Mouse (Mus musculus): ENCODE data around the gene Pramef25. TPM values are rescaled to one million over a fixed set of nuclear protein-coding genes. Genes with fewer than 3 reads are reported as not detected.
"Not testable (repeated sequence)": the region's sequence is repeated elsewhere in the genome, so short reads cannot be mapped to it uniquely, and the experiment has no call there.

Pramef25 gene
- total RNA-seq (2022) = not detected

DNA sequence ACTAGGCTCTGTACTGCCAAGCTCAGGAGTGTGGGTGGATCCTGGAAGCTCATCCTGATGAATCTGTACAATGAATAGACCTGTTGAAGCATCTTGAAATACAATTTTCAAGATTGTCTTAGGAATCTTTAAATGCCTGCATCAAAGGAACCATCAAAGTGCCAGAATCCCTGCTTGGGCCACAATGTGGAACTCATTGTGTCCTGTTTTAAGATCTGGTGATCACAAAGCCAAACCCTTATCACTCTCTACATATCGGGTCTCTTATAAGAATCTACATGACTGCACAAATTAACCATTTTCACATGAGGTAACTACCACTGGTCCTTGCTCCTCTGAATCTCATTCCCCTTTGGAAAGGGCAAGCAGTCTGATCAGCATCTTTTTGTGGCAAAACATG is at the start of gene Pramef25:
Pramef25 (minus strand) TSS at position 101 of the 400 bp plus-strand sequence.
- not testable (repeated sequence) for DNase-seq (ENCODE audit: low spot score in 2 of 2)

DNA sequence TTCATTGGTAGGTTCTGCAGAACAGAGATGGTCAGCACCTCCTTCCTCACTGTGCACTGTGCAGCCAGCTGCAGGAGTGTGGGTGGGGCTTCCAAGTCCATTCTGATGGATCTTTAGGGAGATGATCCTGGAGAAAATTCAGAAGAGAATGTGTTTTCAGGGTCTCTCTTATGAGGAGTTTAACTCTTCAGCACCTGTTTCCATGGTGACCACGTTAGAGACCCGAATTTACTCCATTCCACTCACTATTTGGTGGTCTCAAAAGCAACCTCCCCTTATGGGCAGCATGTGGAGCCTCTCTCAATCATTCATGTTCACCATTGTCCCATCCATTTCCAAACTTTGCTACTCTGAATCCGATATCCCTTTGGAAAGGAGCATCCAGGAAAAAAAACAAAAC is 43.5 kb upstream of the Pramef25 start, which contains the start of gene Pramef17:
Pramef17 (minus strand) TSS at position 101 of the 400 bp plus-strand sequence.
- DNase-seq (ENCODE audit: low spot score in 2 of 2) = not testable (repeated sequence)

DNA sequence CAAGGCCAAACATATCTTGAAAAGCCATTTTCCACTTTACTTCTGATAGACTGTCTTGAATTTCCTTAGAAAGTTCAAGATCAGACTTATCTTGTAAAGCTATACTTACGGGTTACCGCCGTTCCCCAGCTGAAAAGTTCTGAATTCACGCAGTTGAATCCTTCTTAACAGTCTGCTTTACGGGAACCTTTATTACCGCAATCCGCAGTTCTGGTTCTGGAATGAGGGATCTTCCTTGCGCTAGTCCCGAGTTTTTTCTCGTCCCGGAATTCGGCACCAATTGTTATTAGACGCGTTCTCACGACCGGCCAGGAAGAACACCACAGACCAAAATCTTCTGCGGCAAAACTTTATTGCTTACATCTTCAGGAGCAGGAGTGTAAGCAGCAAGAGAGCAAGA is 37.3 kb upstream of the Pramef25 start:
- DNase-seq (ENCODE audit: low spot score in 2 of 2) = peak; percentile 53 to 58

DNA sequence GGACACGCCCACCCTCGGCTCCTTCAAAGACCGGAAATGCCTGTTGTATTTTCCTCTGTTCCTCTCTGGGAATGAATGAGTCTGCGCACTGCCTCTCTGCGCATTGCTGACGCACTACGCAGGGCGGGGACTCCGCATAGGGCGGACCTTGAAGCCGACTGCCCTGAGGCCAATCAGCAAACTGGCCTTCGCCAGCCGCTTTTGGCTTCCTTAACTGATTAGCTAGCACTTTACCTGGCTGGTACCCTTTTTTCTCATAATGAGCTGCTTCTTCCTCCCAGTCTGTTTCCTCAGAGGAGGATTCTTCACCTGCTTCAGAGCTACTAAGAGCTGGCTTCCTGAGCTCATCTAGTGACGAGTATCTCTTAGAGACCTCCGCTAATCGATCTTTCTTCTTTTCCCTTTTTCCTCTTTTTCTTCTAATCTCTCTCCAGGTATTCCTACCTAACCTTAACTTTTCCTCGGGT is 36.7 kb upstream of the Pramef25 start:
- DNase-seq (ENCODE audit: low spot score in 2 of 2) = peak; percentile 54 to 58

DNA sequence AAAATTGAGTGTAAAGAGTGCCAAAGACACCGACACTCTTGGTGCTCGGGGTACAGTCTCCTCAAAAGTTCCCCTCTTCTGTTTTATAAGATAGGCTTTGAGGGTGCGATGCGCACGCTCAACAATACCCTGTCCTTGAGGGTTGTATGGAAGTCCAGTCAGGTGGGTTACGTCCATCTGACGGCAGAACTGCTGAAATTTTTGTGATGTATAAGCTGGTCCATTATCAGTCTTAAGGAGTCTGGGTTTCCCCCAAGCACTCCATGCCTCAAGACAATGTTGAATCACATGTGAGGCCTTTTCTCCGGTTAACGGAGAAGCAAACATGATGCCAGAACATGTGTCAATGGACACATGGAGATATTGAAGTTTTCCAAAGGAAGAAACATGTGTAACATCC is 34.9 kb upstream of the Pramef25 start:
- DNase-seq (ENCODE audit: low spot score in 2 of 2) = peak; percentile 30 to 67

DNA sequence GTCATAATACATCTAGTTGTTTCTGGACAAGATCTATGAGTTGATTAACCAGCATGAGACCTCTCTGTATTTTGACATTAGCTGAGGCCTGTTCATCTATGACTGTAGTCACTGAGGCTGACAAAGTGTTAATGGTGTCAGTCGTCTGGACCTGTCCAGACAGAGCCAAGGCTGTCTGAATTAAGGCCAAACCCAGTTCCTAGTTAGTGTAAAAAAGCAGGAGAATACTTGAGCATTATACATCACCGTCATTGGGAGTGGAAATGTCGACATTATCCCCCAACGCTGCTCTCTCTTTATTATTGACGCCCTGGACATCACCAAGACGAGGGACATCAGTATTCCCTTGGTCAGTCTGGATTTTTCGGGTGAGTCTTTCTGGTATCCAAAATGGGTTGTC is 34.3 kb upstream of the Pramef25 start:
- peak; percentile 3 to 26 for DNase-seq (ENCODE audit: low spot score in 2 of 2)

DNA sequence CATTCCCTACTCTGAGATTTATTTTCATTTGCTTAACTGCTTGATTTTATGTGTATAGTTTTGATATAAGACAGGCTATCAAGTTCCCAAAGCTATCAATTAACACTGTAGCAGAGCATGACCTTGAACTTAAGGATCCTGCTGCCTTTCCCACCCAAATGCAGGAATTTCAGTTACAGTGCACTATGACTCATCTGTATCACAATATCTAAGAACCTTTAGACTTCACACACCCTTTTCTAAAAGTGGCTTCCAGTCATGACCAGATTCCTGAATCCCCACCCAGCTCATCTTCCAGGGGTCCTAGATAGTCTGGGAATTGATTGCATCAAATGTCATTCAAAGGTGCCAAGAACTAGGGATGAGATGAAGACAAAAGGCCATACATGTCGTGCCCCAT is 32.6 kb upstream of the Pramef25 start:
- DNase-seq (ENCODE audit: low spot score in 2 of 2) = not testable (repeated sequence)

DNA sequence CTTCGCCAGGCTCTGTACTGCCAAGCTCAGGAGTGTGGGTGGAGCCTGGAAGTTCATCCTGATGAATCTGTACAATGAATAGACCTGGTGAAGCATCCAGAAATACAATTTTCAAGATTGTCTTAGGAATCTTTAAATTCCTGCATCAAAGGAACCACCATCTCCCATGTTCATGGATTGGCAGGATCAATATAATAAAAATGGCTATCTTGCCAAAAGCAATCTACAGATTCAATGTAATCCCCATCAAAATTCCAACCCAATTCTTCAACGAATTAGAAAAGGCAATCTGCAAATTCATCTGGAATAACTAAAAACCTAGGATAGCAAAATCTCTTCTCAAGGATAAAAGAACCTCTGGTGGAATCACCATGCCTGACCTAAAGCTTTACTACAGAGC is 16.0 kb upstream of the Pramef25 start, which contains the start of gene Gm13101:
Gm13101 (minus strand) TSS at position 101 of the 400 bp plus-strand sequence.
- not testable (repeated sequence) for DNase-seq (ENCODE audit: low spot score in 2 of 2)

DNA sequence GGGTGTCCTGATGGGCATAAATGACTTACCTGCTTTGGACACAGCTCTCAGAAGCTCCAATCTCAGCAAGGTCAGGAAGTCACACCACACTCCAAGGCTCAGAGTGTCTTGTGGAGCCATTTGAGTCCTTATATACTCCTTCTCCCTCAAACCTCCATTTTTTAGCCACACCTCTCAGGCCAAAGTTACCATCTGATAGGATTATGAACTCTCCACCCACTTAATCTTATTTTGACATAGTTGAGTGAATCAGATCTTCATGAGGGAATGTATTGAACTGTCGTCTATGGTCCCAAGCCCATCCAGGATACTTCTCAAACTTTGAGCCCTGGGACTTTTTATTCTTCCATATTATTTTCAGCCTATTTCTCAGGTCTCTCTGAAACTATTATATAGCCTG is 50.5 kb downstream of the Pramef25 start, which contains the start of gene Pramef6:
Pramef6 (minus strand) TSS at position 101 of the 400 bp plus-strand sequence.
- not testable (repeated sequence) for DNase-seq (ENCODE audit: low spot score in 2 of 2)

Other genes starting within 250 kb of the Pramef25 start
- gene Gm13089, start 248.3 kb downstream of the Pramef25 start, total RNA-seq (2022) = not detected
- gene Gm13078, start 231.6 kb downstream of the Pramef25 start, total RNA-seq (2022) = not detected
- not detected for gene Gm13023, start 161.7 kb downstream of the Pramef25 start, total RNA-seq (2022)
- not detected for gene Gm13084, start 134.9 kb downstream of the Pramef25 start, total RNA-seq (2022)
- not detected for gene Gm13103, start 104.5 kb downstream of the Pramef25 start, total RNA-seq (2022)
- not detected for gene Pramef6, start 50.6 kb downstream of the Pramef25 start, total RNA-seq (2022)
- gene Gm13101, start 15.9 kb upstream of the Pramef25 start, total RNA-seq (2022) = not detected
- not detected for gene Pramef17, start 43.4 kb upstream of the Pramef25 start, total RNA-seq (2022)
- not detected for gene Pramel4, start 108.1 kb upstream of the Pramef25 start, total RNA-seq (2022)
- not detected for gene Gm13102, start 155.5 kb upstream of the Pramef25 start, total RNA-seq (2022)
- not detected for gene Oog3, start 211.6 kb upstream of the Pramef25 start, total RNA-seq (2022)
- not detected for gene Oog2, start 239.7 kb upstream of the Pramef25 start, total RNA-seq (2022)

Measured in left cerebral cortex, adult 8-10 months (tissue).